Mouse (Mus musculus) ZHBTc4 (cell line): ENCODE measurements around the gene Hoxb7.

Experiments
- DNase-seq: peaks from one replicate; pipeline ENCODE4 v3.0.0-alpha.2; 2011; ENCODE audit warnings: low read depth, low spot score

Hoxb7 gene

GRCm38 (mm10) chr11:96268031-96268745 lies 18.2 kb upstream of the Hoxb7 start:
- no peak for DNase-seq

- no peak for DNase-seq
Measured at GRCm38 (mm10) chr11:96269869-96270268, 16.6 kb upstream of the Hoxb7 start.

GRCm38 (mm10) chr11:96270996-96271540 lies 15.4 kb upstream of the Hoxb7 start, which contains the start of gene Hoxb9:
Gene Hoxb9 (plus strand): TSS chr11:96271457.
- DNase-seq, result peak; percentile 55

- peak; percentile 85 for DNase-seq
Measured at GRCm38 (mm10) chr11:96271541-96272011, 14.8 kb upstream of the Hoxb7 start.

- DNase-seq, result peak; percentile 66
Measured at GRCm38 (mm10) chr11:96272024-96272921, 14.2 kb upstream of the Hoxb7 start.

- DNase-seq, result no peak
Measured at GRCm38 (mm10) chr11:96274428-96274827, 12.0 kb upstream of the Hoxb7 start.

GRCm38 (mm10) chr11:96275896-96276295 lies 10.5 kb upstream of the Hoxb7 start:
- no peak for DNase-seq

GRCm38 (mm10) chr11:96277151-96278044 lies 9.0 kb upstream of the Hoxb7 start:
- no peak for DNase-seq

- no peak for DNase-seq
Measured at GRCm38 (mm10) chr11:96278324-96278723, 8.1 kb upstream of the Hoxb7 start.

GRCm38 (mm10) chr11:96278773-96279172 lies 7.7 kb upstream of the Hoxb7 start:
- peak; percentile 90 for DNase-seq

- no peak for DNase-seq
Measured at GRCm38 (mm10) chr11:96279421-96280233, 6.8 kb upstream of the Hoxb7 start.

- no peak for DNase-seq
Measured at GRCm38 (mm10) chr11:96280399-96281378, 5.7 kb upstream of the Hoxb7 start.

- no peak for DNase-seq
Measured at GRCm38 (mm10) chr11:96281396-96281795, 5.0 kb upstream of the Hoxb7 start.

GRCm38 (mm10) chr11:96281855-96282570 lies 4.4 kb upstream of the Hoxb7 start, which contains the start of gene Hoxb8:
Gene Hoxb8 (plus strand): TSS chr11:96281905.
- DNase-seq, result no peak

GRCm38 (mm10) chr11:96282795-96283430 lies 3.5 kb upstream of the Hoxb7 start:
- DNase-seq, result peak; percentile 81

- DNase-seq, result peak; percentile 79
Measured at GRCm38 (mm10) chr11:96284041-96284749, 2.2 kb upstream of the Hoxb7 start.
